Mouse (Mus musculus): Measurements from ENCODE around the gene Il17rd. TPM values are rescaled to one million over a fixed set of nuclear protein-coding genes. Genes with fewer than 3 reads are reported as not detected.

Gene Il17rd
- polyA plus RNA-seq, 1 experiment, result 1.8 TPM

DNA sequence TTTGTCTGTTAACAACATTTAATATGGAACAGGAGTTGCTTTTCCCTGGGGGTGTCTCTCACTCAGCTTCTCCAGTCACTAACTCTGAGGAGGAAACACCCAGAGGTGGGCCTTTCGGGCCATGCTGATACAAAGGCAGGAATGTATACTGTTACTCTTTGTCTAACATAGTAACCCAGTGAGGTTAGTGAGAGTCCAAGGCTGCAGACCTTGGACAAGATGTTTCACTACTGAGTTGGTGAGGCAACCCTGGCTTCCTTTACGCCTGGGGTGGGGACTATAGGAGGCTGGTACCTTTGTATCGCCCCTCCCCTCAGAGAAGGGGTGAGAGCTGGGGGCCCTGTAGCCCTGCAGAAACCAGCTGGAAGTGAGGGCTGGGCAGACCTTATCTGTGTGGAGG lies 83.9 kb downstream of the Il17rd start:
- WGBS, result 67% methylated on average over 3 of the region's 3 CpGs
- Histone ChIP-seq H3K4me1 (ENCODE audit: control insufficient read depth, insufficient read depth, insufficient read length, low read length) (peaks cover 2% of the 10 kb centered on the region; the same call in 1 of the 2 replicates), H3K27ac (ENCODE audit: insufficient read depth, low read depth, low read length) (no peak overlapping the region), H3K27me3 (ENCODE audit: control insufficient read depth, insufficient read depth, low read length) (no peaks in the 10 kb centered on the region), H3K36me3 (ENCODE audit: control insufficient read depth, insufficient read depth, low read length) (no peaks in the 10 kb centered on the region), H3K4me3 (ENCODE audit: low read depth, low read length) (no peak overlapping the region)
- TF ChIP-seq POLR2A (IDR thresholded peaks at IDR 0.05; ENCODE audit: low read depth, low read length), result no peak
- TF ChIP-seq CTCF (IDR thresholded peaks at IDR 0.05; ENCODE audit: extremely low read depth, insufficient read length, insufficient replicate concordance, low read depth, low read length), result no peak

DNA sequence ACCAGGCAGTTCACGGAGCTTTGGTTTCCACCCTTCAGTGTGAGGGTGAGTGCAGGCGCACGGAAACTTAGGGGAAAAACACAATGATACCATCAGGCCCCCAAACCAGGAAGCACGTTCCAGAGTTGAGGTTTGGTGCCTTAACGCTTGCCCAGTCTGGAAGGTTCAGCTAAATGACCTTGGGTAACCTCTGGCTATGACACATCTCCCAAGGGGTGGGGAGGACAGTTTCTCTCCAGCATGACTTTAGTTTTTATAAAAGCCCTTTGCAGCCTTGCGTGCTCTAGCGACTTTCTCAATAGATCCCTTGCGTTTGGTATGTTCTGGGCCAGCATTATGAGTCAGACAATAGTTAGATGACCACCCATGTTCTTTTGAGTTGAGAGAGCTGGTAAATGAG lies 84.8 kb downstream of the Il17rd start:
- peaks cover 2% of the 10 kb centered on the region; the same call in 1 of the 2 replicates for H3K4me1 ChIP-seq (ENCODE audit: control insufficient read depth, insufficient read depth, insufficient read length, low read length)
- H3K27me3 ChIP-seq (ENCODE audit: control insufficient read depth, insufficient read depth, low read length), result no peaks in the 10 kb centered on the region
- no peak overlapping the region for H3K27ac ChIP-seq (ENCODE audit: insufficient read depth, low read depth, low read length)
- TF ChIP-seq CTCF (IDR thresholded peaks at IDR 0.05; ENCODE audit: extremely low read depth, insufficient read length, insufficient replicate concordance, low read depth, low read length), result no peak
- no peak for TF ChIP-seq POLR2A (IDR thresholded peaks at IDR 0.05; ENCODE audit: low read depth, low read length)
- H3K4me3 ChIP-seq (ENCODE audit: low read depth, low read length), result no peak overlapping the region
- WGBS, result 50% methylated on average over 8 of the region's 8 CpGs
- no peaks in the 10 kb centered on the region for H3K36me3 ChIP-seq (ENCODE audit: control insufficient read depth, insufficient read depth, low read length)

- Histone ChIP-seq H3K4me1 (ENCODE audit: control insufficient read depth, insufficient read depth, insufficient read length, low read length) (peaks cover 14% of the 10 kb centered on the region; the same call in 1 of the 2 replicates), H3K27ac (ENCODE audit: insufficient read depth, low read depth, low read length) (peak overlapping the region; percentile 74; the same call in 1 of the 2 replicates), H3K36me3 (ENCODE audit: control insufficient read depth, insufficient read depth, low read length) (no peaks in the 10 kb centered on the region), H3K27me3 (ENCODE audit: control insufficient read depth, insufficient read depth, low read length) (no peaks in the 10 kb centered on the region), H3K4me3 (ENCODE audit: low read depth, low read length) (no peak overlapping the region)
- TF ChIP-seq POLR2A (IDR thresholded peaks at IDR 0.05; ENCODE audit: low read depth, low read length), result no peak
- TF ChIP-seq CTCF (IDR thresholded peaks at IDR 0.05; ENCODE audit: extremely low read depth, insufficient read length, insufficient replicate concordance, low read depth, low read length), result no peak
- 94% methylated on average over 3 of the region's 3 CpGs for WGBS
Measured at GRCm38 (mm10) chr14:27130031-27130430, 91.3 kb downstream of the Il17rd start.

- Histone ChIP-seq H3K4me3 (ENCODE audit: low read depth, low read length) (no peak overlapping the region), H3K27me3 (ENCODE audit: control insufficient read depth, insufficient read depth, low read length) (no peaks in the 10 kb centered on the region), H3K4me1 (ENCODE audit: control insufficient read depth, insufficient read depth, insufficient read length, low read length) (peaks cover 14% of the 10 kb centered on the region; the same call in 1 of the 2 replicates), H3K36me3 (ENCODE audit: control insufficient read depth, insufficient read depth, low read length) (no peaks in the 10 kb centered on the region), H3K27ac (ENCODE audit: insufficient read depth, low read depth, low read length) (peak overlapping the region; percentile 74)
- 16% methylated on average over 1 of the region's 1 CpGs for WGBS
- TF ChIP-seq POLR2A (IDR thresholded peaks at IDR 0.05; ENCODE audit: low read depth, low read length) (no peak), CTCF (IDR thresholded peaks at IDR 0.05; ENCODE audit: extremely low read depth, insufficient read length, insufficient replicate concordance, low read depth, low read length) (no peak)
Measured at GRCm38 (mm10) chr14:27130676-27131075, 91.9 kb downstream of the Il17rd start.

DNA sequence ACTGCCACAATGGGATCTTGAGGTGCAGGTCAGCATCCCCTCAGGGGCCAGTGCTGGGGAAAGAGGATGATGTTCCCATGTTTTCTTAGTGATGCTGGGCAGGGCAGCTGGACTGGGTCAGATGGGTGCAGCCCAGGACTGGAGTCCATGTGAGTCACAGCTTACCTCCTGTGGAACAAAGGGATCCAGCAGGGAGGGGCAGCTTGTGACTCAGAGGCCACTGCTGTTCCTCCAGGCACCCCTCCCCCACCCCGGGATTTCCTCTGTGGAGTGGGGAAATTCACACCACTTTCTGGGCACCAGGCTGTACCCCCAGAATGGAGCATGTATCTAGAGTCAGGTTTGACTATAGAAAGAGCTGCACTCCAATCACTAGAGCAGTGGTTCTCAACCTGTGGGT lies 92.8 kb downstream of the Il17rd start:
- peak overlapping the region; percentile 58 for H3K27ac ChIP-seq (ENCODE audit: insufficient read depth, low read depth, low read length)
- peaks cover 14% of the 10 kb centered on the region; the same call in 1 of the 2 replicates for H3K4me1 ChIP-seq (ENCODE audit: control insufficient read depth, insufficient read depth, insufficient read length, low read length)
- H3K27me3 ChIP-seq (ENCODE audit: control insufficient read depth, insufficient read depth, low read length), result no peaks in the 10 kb centered on the region
- no peaks in the 10 kb centered on the region for H3K36me3 ChIP-seq (ENCODE audit: control insufficient read depth, insufficient read depth, low read length)
- H3K4me3 ChIP-seq (ENCODE audit: low read depth, low read length), result no peak overlapping the region
- no peak for TF ChIP-seq CTCF (IDR thresholded peaks at IDR 0.05; ENCODE audit: extremely low read depth, insufficient read length, insufficient replicate concordance, low read depth, low read length)
- TF ChIP-seq POLR2A (IDR thresholded peaks at IDR 0.05; ENCODE audit: low read depth, low read length), result 0 out of 2 replicates have a peak, but pooled peaks have one; percentile 18
- 44% methylated on average over 1 of the region's 1 CpGs for WGBS

- 92% methylated on average over 9 of the region's 9 CpGs for WGBS
- Histone ChIP-seq H3K4me1 (ENCODE audit: control insufficient read depth, insufficient read depth, insufficient read length, low read length) (no peaks in the 10 kb centered on the region; the same call in 1 of the 2 replicates), H3K4me3 (ENCODE audit: low read depth, low read length) (no peak overlapping the region), H3K27me3 (ENCODE audit: control insufficient read depth, insufficient read depth, low read length) (no peaks in the 10 kb centered on the region), H3K27ac (ENCODE audit: insufficient read depth, low read depth, low read length) (no peak overlapping the region), H3K36me3 (ENCODE audit: control insufficient read depth, insufficient read depth, low read length) (no peaks in the 10 kb centered on the region)
- TF ChIP-seq CTCF (IDR thresholded peaks at IDR 0.05; ENCODE audit: extremely low read depth, insufficient read length, insufficient replicate concordance, low read depth, low read length), result no peak
- no peak for TF ChIP-seq POLR2A (IDR thresholded peaks at IDR 0.05; ENCODE audit: low read depth, low read length)
Measured at GRCm38 (mm10) chr14:27138891-27139290, 100.2 kb downstream of the Il17rd start.

DNA sequence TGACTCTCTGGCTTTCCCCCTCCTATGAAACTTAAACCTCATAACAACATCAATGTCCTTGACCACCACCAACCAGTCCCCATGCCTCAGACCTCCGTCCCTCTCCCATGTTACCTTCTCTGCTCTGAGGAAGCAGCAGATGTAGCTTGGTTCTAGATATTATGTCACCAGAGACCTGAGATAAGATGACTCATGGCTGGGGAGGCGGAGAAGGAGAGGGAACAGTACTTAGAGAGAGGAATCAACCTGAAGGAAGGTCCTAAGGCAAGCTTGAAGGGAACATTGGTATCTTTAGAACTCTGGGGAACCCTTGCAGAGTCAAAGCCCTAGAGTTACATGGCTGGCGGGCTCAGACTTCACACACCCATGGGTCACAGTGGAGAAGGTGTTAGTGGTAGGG lies 101.2 kb downstream of the Il17rd start:
- H3K27me3 ChIP-seq (ENCODE audit: control insufficient read depth, insufficient read depth, low read length), result no peaks in the 10 kb centered on the region
- TF ChIP-seq CTCF (IDR thresholded peaks at IDR 0.05; ENCODE audit: extremely low read depth, insufficient read length, insufficient replicate concordance, low read depth, low read length) (no peak), POLR2A (IDR thresholded peaks at IDR 0.05; ENCODE audit: low read depth, low read length) (no peak)
- H3K36me3 ChIP-seq (ENCODE audit: control insufficient read depth, insufficient read depth, low read length), result no peaks in the 10 kb centered on the region
- H3K4me1 ChIP-seq (ENCODE audit: control insufficient read depth, insufficient read depth, insufficient read length, low read length), result no peaks in the 10 kb centered on the region; the same call in 1 of the 2 replicates
- no peak overlapping the region for H3K27ac ChIP-seq (ENCODE audit: insufficient read depth, low read depth, low read length)
- H3K4me3 ChIP-seq (ENCODE audit: low read depth, low read length), result no peak overlapping the region
- 83% methylated on average over 3 of the region's 3 CpGs for WGBS

Measured in small intestine, adult 2 months (tissue).